Mouse (Mus musculus) spleen, postnatal 14 days (tissue): ENCODE results near the gene 6430628N08Rik.

ENCODE experiments used
- DNase-seq, 2 experiments: peaks; one replicate each; pipeline ENCODE4 v3.0.0; 2021 to 2022; ENCODE audit warnings: low spot score in 2 of 2

The 6430628N08Rik gene

DNA sequence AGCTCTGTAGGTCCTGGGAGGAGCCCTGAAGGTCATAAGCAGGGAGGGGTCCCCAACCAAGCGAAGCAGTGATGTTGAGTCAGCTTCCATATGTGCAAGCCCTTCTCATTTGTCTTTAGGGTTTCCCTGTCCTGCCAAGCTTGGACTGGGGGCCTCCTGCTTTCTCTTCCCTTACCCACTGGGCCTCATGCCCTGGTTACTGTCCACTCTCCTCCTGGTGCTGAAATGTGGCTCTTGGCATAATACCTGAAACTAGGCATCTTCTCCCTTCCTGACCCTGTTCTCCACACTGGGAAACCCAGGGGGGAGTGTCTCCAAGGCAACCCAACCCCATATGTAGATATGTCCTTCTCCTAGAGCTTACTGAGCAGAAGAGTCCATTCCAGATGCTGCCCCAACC, 3.6 kb upstream of the 6430628N08Rik start:
- DNase-seq, result no peak

- DNase-seq, result no peak
Measured at GRCm38 (mm10) chr4:115890066-115890465, 399 bp upstream of the 6430628N08Rik start.

DNA sequence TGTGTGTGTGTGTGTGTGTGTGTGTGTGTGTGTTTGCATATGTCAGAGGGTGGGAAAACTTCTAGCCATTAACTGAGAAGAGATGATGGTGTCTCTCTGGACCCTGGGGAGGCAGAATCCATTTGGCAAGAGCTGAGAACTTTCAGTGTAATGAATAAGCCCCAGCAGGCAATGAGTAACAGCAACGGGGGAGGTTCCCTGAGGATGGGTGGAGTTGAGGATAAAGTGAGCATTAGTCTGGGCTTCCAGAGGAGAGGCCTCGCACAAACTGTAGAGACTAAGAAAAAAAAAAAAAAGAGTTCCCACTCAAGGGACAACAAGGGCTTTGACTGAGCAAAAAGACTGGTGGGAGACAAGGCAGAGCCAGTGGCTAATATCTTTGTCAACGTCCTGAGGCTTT, 3.8 kb downstream of the 6430628N08Rik start:
- no peak for DNase-seq

DNA sequence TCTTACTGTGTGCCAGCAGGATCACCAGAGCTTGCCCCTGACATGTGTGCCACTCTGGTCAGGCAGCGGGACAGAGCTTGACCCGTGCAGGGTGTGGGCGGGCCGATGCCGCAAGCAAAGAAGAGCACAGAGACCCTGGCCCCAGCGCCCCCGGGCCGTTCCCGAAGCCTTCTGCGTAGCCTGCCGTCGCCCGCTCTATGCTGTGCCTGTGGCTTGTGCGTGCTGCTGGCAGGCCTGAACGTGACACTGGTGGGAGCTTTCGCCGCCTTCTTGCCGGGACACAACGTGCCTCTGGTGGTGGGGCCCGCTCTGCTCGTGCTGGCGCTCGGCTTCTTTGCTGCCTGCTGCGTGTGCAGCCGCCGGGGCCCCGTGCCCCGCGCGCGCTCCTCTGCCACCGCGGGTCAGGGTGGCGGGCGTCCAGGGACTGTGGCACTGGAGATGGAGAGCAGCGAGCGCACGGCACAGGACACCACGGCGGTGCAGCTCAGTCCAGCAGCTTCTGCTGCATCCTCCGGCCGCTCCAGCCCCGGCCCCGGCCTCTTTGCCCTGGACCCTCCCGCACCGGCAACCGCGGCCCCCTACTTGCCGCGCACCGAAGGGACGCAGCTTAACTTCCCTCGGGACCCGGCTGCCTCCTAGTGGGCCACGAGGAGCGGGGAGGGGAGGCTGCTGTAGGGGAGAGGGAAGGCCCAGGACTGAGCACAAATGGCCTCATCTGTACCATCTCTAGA, 7.6 kb downstream of the 6430628N08Rik start:
- DNase-seq, result no peak

- DNase-seq, result peak; percentile 34 to 62
Measured at GRCm38 (mm10) chr4:115902816-115903215, 12.4 kb downstream of the 6430628N08Rik start.

DNA sequence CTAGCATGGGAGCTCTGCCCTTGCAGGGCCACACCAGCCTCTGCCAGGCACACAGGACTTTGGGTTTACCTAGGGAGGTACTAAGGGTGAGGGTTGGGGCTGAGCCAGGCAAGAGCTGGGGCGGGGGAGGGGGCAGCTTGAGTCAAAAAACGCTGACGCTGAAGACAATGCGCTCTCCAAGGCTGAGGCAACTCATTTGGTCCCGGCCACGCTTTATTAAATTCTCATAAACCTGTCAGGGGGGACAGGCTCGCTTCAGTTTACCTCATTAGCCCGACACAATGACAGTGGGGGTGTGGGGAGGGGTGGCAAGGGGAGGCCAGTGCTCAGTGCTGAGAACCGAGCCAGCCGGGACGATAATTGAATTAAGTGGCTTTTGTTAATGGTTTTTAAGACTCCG, 13.9 kb downstream of the 6430628N08Rik start:
- DNase-seq, result no peak

DNA sequence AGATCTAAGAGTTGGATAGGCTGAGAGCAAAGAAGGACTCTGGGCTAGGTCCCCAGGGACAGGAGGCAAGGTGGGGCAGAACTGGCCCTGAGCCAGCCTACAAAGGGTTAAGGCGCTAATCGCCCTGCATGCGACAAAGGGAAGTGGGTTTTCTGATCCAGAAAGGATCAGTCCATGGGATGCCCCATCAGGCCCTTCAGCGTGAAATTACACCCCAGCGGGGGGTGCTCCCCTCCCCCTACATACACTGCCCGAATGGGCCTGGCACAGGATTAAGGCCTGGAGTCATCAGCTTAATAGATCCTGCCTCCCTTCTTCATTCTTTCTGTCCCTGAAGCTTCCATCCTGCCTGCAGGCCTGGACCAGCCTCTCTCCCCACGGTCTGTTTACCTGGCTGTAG, 15.2 kb downstream of the 6430628N08Rik start:
- no peak for DNase-seq

DNA sequence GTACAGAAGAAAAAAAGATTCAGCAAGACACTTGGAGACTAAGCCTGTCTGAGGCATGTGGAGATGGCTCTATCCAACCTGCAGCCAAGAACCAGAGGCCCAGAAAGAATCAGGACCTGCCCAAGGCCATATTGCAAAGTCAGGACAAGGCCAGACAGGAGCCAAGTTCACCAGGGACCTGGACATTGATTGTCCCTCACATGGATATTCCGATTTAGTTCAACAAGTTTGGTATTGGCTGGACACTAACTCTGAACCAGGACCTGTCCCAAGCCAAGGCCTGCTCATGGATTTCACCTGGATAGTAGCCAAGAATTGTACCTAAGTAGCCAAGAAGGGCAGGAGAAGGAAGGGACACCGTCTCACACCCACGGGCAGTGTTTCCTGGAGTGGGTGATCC, 16.3 kb downstream of the 6430628N08Rik start:
- no peak for DNase-seq

GRCm38 (mm10) chr4:115907994-115908393, 17.5 kb downstream of the 6430628N08Rik start:
- DNase-seq, result no peak

DNA sequence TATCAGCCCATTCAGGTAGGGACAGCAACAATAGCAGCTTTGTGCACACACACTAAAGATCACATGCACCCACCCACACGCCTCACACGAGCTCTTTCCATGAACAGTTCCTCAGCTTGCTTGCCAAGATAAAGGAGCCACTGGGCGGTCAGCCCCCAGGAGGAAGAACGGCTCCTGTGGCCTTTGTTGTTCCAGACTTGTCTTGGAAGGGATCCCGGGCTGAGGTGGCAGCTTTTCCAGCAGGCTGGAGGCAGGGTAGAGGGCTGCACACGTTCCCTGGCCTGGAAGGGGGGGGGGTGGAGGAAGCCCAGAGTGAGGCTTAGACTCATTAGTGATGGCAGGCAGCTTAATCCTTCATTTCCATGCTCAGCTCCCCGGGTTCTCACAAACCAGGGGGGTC, 18.2 kb downstream of the 6430628N08Rik start:
- DNase-seq, result no peak

DNA sequence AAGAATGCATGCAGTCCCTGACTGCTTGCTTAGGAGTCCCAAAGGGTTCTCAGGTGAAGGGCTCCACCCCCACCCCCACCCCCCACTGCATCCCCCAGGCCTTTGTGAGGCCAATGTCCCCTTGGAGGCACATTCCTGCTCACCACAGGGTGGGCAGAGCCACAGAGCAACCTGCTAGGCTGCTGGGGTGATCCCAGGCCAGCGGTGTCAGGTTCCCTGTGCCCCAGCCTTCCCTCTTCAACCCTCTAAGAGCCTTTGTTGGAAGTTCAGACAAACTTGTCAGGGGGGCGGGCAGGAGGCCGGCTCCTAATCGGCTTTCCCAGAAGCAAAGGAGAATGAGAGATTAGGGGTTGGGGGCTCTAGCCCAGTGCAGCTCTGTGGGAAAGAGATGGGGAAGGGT, 21.1 kb downstream of the 6430628N08Rik start:
- no peak for DNase-seq

DNA sequence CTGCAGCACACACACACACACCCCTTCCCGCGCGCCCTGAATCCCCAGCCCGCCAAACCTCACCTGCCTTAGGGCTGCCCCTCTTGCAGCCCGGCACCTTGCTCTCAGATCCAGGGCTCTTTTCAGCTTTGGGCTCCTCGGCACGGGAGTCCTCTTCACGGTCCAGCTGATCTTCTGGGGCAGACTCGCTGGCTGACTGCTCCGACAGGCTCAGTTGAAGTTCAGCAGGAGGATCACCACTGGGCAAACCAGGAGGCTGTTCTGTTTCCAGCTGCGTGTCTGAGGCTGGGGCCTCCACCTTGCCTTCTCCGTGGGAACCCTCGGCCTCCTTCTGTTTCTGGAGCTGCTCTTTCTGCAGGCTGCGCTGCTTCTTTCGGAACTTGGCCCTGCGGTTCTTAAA, 29.4 kb downstream of the 6430628N08Rik start:
- DNase-seq, result no peak

- no peak for DNase-seq
Measured at GRCm38 (mm10) chr4:115922688-115923087, 32.2 kb downstream of the 6430628N08Rik start.

- no peak for DNase-seq
Measured at GRCm38 (mm10) chr4:115923262-115923880, 32.9 kb downstream of the 6430628N08Rik start.

DNA sequence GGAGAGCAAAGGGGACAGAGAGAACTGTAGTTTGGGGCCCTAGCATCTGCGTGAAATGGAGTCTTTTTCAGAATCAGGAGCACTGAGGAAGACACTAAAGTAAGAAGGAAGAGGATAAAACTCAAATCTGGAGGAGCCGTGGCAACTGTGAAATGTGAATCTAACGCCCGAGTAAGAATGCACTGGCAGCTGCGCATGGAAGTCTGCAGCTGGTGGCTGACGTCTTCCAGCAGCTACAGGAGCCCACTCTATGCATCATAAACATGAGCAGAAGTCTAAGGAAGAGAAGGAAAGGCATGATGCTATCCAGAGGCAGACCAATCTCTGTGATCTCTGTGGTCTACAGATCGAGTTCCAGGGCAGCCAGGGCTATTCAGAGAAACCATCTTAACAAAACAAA, 37.2 kb downstream of the 6430628N08Rik start:
- DNase-seq, result no peak

- DNase-seq, result no peak
Measured at GRCm38 (mm10) chr4:115931556-115932088, 41.2 kb downstream of the 6430628N08Rik start.

GRCm38 (mm10) chr4:115935835-115936581, 45.5 kb downstream of the 6430628N08Rik start:
- DNase-seq, result no peak

GRCm38 (mm10) chr4:115936646-115937045, 46.2 kb downstream of the 6430628N08Rik start:
- DNase-seq, result no peak

- no peak for DNase-seq
Measured at GRCm38 (mm10) chr4:115937061-115937976, 46.9 kb downstream of the 6430628N08Rik start.

- DNase-seq, result no peak
Measured at GRCm38 (mm10) chr4:115938276-115939160, 48.1 kb downstream of the 6430628N08Rik start.
